Mouse (Mus musculus) hindbrain, embryonic 13.5 days (tissue): ENCODE measurements around the gene Igf1r. TPM values are rescaled to one million over a fixed set of nuclear protein-coding genes. Genes with fewer than 3 reads are reported as not detected.

Experiments used
- ATAC-seq: fragments of 200-750 bp; cut with Nextera tagmentation; 2 replicates; pipeline ENCODE4 v1.8.0; 2017; ENCODE audit warnings: moderate TSS enrichment; ENCODE audit not compliant: low FRiP score
- H3K27ac ChIP-seq: fragments of 300-500 bp; sonication (generic); 2 replicates; pipeline ENCODE4 v1.5.1; 2015; ENCODE audit warnings: inconsistent platforms, mild to moderate bottlenecking, moderate library complexity
- H3K27me3 ChIP-seq: fragments of 300-500 bp; sonication (generic); 2 replicates; pipeline ENCODE4 v1.6.1; 2015; ENCODE audit warnings: mild to moderate bottlenecking, inconsistent platforms
- H3K36me3 ChIP-seq: fragments of 300-500 bp; sonication (generic); 2 replicates; pipeline ENCODE4 v1.6.1; 2015; ENCODE audit warnings: mild to moderate bottlenecking, inconsistent platforms
- H3K4me1 ChIP-seq: fragments of 300-500 bp; sonication (generic); replicated peaks from 2 replicates; pipeline ENCODE4 v1.6.1; 2015; ENCODE audit warnings: inconsistent platforms
- H3K4me2 ChIP-seq: fragments of 300-500 bp; sonication (generic); 2 replicates; pipeline ENCODE4 v1.6.1; 2015; ENCODE audit warnings: inconsistent platforms, mild to moderate bottlenecking, moderate library complexity
- H3K4me3 ChIP-seq: fragments of 300-500 bp; sonication (generic); 2 replicates; pipeline ENCODE4 v1.5.1; 2015; ENCODE audit warnings: mild to moderate bottlenecking, inconsistent platforms
- H3K9ac ChIP-seq: fragments of 300-500 bp; sonication (generic); 2 replicates; pipeline ENCODE4 v1.6.1; 2015; ENCODE audit warnings: mild to moderate bottlenecking, inconsistent platforms
- H3K9me3 ChIP-seq: fragments of 300-500 bp; sonication (generic); 2 replicates; pipeline ENCODE4 v1.6.1; 2016; ENCODE audit warnings: inconsistent platforms
- WGBS: fragments of 180-500 bp; shearing (Covaris S2); methylation state at CpG from one replicate; pipeline ENCODE4 v1.1.7; 2015; 5-methylcytosine and 5-hydroxymethylcytosine counted together
- polyA plus RNA-seq: library from polyadenylated mRNA; unstranded; fragments of >200 nt; fragmentation: Nextera tagmentation; extraction: Ambion mirVana; gene quantifications from 2 replicates; pipeline ENCODE4 v1.2.1, GENCODE M21; 2015

Igf1r gene
- polyA plus RNA-seq, 1 experiment from 2014 or later = 26.8 TPM

DNA sequence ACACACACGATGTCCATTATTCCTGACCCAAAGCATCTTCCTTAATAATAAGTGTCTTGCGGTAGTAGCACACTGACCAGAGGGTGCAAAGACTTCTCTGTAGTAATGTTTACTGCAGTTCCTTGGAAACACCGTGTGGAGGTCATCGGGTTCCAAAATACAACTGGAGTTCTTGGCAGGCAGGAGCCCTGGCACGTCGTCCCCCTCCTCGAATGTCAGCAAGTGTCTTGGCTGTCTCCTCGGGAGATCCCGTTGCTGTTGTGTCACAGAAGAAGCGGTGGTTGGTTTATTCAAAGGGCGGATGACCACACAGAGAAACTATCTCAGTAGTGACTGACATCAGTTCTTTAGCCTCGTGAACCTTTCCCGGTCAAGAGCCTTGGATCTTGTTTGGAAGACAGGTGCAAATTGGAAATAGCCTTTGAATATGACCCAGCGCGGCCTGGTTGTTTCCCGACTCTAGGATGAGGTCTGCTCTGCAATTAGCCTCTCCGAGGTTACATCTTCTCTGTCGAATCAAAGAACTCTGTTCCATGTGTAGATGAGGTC lies 263.0 kb downstream of the Igf1r start:
- 94% methylated on average over 18 of the region's 18 CpGs for WGBS
- Histone ChIP-seq H3K27me3 (no peaks in the 10 kb centered on the region), H3K4me3 (no peak overlapping the region), H3K4me1 (no peaks in the 10 kb centered on the region), H3K4me2 (no peak overlapping the region), H3K9me3 (no peaks in the 10 kb centered on the region), H3K9ac (no peak overlapping the region), H3K36me3 (peaks cover 91% of the 10 kb centered on the region), H3K27ac (no peak overlapping the region)
- no peak for ATAC-seq

DNA sequence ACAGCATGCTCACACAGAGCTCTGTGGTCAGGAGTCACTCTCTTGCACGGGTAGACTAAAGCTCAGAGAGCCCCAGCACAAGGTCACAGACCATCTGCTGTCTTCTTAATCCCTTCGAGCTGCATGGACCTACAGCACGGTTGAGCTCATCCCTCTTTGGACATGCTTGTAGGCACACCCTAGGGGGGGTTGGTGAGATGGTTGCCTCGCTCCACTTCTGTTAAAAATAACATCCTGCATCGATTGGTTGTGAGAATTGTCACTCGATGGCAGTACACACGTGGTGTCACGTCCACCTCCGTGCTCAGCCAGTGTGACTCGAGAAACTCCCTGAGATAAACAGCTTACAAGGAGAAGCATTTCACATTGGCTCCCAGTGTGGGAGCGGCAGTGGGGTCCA lies 266.3 kb downstream of the Igf1r start:
- H3K27ac ChIP-seq = no peak overlapping the region
- peaks cover 15% of the 10 kb centered on the region for H3K4me1 ChIP-seq
- peaks cover 87% of the 10 kb centered on the region for H3K36me3 ChIP-seq
- no peaks in the 10 kb centered on the region for H3K27me3 ChIP-seq
- H3K4me2 ChIP-seq = no peak overlapping the region
- ATAC-seq = no peak
- H3K9ac ChIP-seq = no peak overlapping the region
- no peak overlapping the region for H3K4me3 ChIP-seq
- 95% methylated on average over 11 of the region's 11 CpGs for WGBS
- no peaks in the 10 kb centered on the region for H3K9me3 ChIP-seq

DNA sequence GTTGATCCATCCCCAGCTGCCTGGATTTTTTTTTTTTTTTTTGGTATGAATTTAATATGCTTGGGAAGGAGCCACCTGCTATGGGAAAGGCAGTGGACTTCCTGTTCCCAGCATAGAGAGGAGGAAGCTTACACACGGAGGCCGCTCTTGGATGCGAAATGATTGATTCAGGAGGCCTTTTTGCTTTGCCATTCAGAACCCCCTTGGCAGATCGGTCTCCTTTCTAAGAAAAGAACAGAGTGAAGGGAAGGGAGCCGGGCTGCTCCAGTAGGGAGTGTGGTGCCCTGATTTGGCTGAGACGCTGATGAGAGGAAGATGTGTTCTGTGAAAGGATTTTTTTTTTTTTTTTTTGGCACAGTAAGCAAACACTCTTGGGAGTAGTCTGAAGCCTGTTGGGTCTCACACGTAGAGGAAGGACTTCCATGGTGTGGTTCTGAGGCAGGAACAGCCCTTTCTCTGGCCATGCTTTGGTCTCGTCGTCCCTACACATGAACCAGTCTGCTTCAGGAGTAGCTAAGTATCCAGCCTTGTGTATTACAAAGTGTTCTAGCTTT lies 269.1 kb downstream of the Igf1r start:
- Histone ChIP-seq H3K36me3 (peaks cover 86% of the 10 kb centered on the region), H3K9me3 (no peaks in the 10 kb centered on the region), H3K4me1 (peaks cover 19% of the 10 kb centered on the region), H3K27me3 (no peaks in the 10 kb centered on the region), H3K4me2 (no peak overlapping the region), H3K4me3 (no peak overlapping the region), H3K9ac (no peak overlapping the region), H3K27ac (0 out of 2 replicates have a peak overlapping the region, but pooled peaks have one; percentile 31)
- 76% methylated on average over 9 of the region's 9 CpGs for WGBS
- no peak for ATAC-seq

DNA sequence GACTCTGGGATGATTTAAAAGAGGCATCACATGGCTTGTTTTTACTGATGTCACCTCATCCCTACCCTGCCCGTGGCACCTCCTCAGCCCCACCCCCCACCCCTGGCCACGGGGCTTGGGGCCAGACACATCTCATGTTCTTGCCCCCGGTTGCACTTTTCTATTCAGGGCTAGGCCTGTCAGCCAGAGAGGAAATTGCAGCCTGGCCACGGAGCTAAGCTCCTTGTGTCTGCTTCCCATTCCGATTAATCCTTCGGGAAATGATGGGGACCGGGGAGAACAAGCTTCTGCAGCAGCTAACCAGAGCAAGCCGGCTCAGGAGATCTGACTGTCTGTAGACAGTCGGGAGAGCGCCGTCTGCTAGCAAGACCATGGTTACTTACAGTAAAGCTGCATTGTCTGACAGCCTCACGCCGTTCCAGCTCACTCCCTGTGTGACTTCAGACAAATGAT lies 270.8 kb downstream of the Igf1r start:
- peaks cover 22% of the 10 kb centered on the region for H3K4me1 ChIP-seq
- no peak overlapping the region for H3K4me3 ChIP-seq
- H3K36me3 ChIP-seq = peaks cover 76% of the 10 kb centered on the region
- no peak overlapping the region for H3K4me2 ChIP-seq
- 52% methylated on average over 13 of the region's 13 CpGs for WGBS
- H3K27me3 ChIP-seq = no peaks in the 10 kb centered on the region
- ATAC-seq = peak; percentile 68
- no peaks in the 10 kb centered on the region for H3K9me3 ChIP-seq
- H3K27ac ChIP-seq = peak overlapping the region; percentile 87
- H3K9ac ChIP-seq = peak overlapping the region; percentile 49; the same call in 1 of the 2 replicates

DNA sequence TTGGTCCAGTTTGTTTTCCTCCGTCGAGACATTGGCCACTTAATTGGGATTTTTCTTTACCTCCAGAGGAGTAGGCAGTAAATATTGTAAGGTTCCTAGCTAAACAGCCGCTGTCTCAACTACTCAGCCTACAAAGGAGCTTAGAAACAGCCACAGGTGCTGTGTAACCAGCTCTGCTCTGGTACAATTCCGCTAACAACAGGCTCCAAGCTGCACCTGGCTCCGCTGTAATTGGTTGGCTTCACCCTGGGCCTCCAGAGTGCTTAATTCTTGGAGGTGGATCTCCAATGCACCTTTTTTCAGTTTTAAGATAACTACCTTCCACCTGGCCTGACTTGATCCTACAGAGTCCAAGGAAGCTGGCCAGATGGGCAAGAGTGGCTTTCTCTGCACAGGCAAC lies 271.4 kb downstream of the Igf1r start:
- no peak overlapping the region for H3K9ac ChIP-seq
- peaks cover 70% of the 10 kb centered on the region for H3K36me3 ChIP-seq
- H3K27me3 ChIP-seq = no peaks in the 10 kb centered on the region
- H3K4me1 ChIP-seq = peaks cover 25% of the 10 kb centered on the region
- H3K9me3 ChIP-seq = no peaks in the 10 kb centered on the region
- WGBS = 96% methylated on average over 5 of the region's 5 CpGs
- H3K4me2 ChIP-seq = no peak overlapping the region
- ATAC-seq = no peak
- peak overlapping the region; percentile 87 for H3K27ac ChIP-seq
- no peak overlapping the region for H3K4me3 ChIP-seq

DNA sequence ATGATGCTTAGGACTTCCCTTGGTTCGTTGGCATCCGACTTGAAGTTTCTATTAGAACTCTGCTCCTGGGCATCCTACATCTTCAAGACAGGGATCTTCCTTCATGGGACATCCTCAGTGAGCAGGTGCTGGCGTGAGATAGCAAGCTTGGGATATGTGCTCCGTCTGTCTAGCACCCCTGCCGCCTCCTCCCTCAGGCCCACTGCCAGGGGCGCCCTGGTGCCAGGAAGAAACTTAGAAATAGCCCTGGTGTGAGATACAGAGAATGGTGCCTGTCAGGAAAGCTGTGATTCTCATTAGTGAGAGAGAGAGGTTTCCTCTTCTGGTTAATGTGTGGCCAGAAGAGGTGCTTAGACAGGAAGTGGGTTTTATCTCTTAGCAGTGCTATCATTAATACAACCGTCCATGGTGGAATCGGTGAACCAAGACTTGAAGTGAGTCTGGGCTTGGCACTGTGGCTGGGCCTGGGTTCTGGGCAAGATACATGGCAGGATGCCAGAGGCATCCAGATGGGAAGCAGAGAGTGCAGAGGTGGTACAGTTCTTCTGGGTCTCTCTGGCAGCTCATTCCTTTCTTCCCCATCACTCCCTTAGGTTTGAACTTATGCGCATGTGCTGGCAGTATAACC lies 272.9 kb downstream of the Igf1r start:
- WGBS = 92% methylated on average over 9 of the region's 9 CpGs
- Histone ChIP-seq H3K9me3 (no peaks in the 10 kb centered on the region), H3K36me3 (peaks cover 61% of the 10 kb centered on the region)

DNA sequence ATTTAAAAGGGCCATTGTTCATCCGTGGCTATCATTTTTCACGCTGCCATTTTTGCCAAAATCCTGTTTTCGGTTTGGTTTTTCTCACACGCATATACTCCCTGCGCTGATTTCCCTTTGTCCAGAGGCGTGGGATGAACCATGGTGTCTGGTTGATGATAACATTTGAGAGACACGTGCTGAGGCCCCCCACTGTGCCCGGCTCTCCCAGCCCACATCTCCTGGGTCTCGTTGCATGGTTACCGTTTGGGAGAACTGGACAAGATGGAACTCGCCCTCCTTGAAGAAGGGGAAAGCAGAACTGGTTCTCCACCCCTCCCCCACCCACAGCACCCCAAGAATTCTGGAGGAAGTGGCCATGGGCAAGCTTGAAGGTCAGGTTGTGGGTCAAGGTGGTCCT lies 274.4 kb downstream of the Igf1r start:
- H3K36me3 ChIP-seq = peaks cover 61% of the 10 kb centered on the region
- no peak overlapping the region for H3K9ac ChIP-seq
- no peak overlapping the region for H3K27ac ChIP-seq
- H3K4me1 ChIP-seq = peaks cover 25% of the 10 kb centered on the region
- no peak for ATAC-seq
- H3K4me3 ChIP-seq = no peak overlapping the region
- H3K4me2 ChIP-seq = no peak overlapping the region
- WGBS = 76% methylated on average over 11 of the region's 11 CpGs
- H3K9me3 ChIP-seq = no peaks in the 10 kb centered on the region
- no peaks in the 10 kb centered on the region for H3K27me3 ChIP-seq

More for the DNA sequence above, 272.9 kb downstream of the Igf1r start:
- Histone ChIP-seq H3K4me1 (peaks cover 25% of the 10 kb centered on the region), H3K27me3 (no peaks in the 10 kb centered on the region), H3K9ac (no peak overlapping the region), H3K4me3 (no peak overlapping the region), H3K4me2 (no peak overlapping the region), H3K27ac (no peak overlapping the region)
- ATAC-seq = no peak

DNA sequence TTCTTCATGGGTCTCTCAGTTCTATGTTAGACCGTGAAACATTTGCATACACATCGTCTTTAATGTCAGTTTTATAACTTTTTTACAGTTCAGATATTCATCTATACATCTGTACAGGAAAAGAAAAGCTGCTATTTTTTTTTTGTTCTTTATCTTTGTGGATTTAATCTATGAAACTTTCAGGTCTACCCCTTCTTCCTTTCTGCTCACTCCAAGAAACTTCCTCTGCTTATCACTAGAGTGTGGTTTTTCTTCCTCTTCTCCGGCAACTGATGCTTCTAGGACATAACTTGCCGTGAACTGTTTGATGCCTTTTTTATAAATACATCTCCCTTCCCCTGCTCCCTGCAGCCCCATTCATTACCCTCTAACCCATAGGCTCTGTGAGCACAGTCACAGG lies 275.0 kb downstream of the Igf1r start:
- H3K36me3 ChIP-seq = peaks cover 55% of the 10 kb centered on the region
- no peak for ATAC-seq
- no peak overlapping the region for H3K4me2 ChIP-seq
- 85% methylated on average over 4 of the region's 4 CpGs for WGBS
- H3K27ac ChIP-seq = no peak overlapping the region
- no peaks in the 10 kb centered on the region for H3K27me3 ChIP-seq
- H3K4me3 ChIP-seq = no peak overlapping the region
- peaks cover 21% of the 10 kb centered on the region for H3K4me1 ChIP-seq
- H3K9ac ChIP-seq = no peak overlapping the region
- H3K9me3 ChIP-seq = no peaks in the 10 kb centered on the region

DNA sequence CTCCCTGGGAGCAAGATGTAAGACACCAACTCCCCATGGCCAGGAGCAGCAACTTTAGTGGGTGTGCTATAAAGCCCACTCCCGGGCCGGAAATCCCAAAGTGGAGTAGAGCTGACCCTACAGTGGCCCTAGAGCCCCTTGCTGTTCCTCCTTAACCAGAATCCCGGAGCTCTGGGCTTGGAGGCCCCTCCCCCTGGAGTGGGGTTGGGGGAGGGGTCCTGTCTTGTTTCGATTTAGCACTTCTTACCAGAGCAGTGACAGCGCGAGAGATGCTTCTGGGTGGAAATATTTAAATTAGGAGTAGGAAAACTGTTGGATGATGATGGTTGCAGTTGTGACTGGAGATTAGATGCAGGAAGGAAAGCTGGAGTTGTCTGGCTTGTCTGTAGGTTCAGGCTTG lies 275.9 kb downstream of the Igf1r start:
- Histone ChIP-seq H3K36me3 (peaks cover 51% of the 10 kb centered on the region), H3K4me1 (peaks cover 14% of the 10 kb centered on the region)
- 36% methylated on average over 6 of the region's 6 CpGs for WGBS

DNA sequence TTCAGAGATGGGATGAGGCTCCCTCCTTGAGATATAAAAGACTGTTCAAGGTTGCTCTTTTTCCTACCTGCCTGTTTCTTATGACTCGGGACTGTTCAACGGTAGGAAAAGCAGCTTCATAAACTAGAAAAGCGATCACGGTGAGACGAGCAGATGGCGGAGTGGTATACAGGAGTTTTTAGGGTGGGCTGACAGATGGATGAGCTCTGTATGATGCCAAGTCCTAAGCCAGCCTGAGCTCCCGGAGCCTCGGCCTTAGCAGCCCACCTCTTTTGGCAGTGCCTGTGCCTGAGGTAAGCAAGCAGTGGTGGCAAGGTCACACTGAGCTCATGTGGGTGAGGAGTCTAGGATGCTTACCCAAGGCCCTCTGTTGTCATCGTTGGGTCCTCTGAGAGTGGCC lies 278.2 kb downstream of the Igf1r start:
- 93% methylated on average over 9 of the region's 9 CpGs for WGBS

More for the DNA sequence above, 275.9 kb downstream of the Igf1r start:
- no peak for ATAC-seq
- no peaks in the 10 kb centered on the region for H3K9me3 ChIP-seq
- H3K4me2 ChIP-seq = no peak overlapping the region
- no peak overlapping the region for H3K9ac ChIP-seq
- H3K27me3 ChIP-seq = no peaks in the 10 kb centered on the region
- H3K4me3 ChIP-seq = no peak overlapping the region
- 0 out of 2 replicates have a peak overlapping the region, but pooled peaks have one; percentile 18 for H3K27ac ChIP-seq

DNA sequence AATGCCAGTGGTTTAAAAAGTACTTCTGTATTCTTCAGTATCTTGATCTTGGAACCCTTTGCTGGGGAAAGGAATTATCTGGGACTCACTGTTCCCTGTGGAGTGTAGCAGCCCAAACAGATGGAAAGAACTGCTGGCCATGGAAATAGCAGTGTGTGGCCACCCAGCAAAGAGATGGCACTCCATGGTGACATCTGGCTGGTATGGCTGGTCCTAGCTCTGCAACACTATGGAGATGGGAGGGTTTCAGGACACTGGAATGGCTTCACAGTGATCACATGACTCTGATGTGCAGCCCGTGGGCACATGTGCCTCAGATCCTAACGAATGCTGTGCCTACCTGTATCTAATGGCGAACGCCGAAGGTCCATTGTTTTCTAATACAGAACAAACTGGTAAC lies 279.9 kb downstream of the Igf1r start:
- Histone ChIP-seq H3K27me3 (no peaks in the 10 kb centered on the region), H3K36me3 (peaks cover 16% of the 10 kb centered on the region), H3K9me3 (no peaks in the 10 kb centered on the region), H3K4me2 (no peak overlapping the region), H3K4me3 (no peak overlapping the region), H3K4me1 (peaks cover 16% of the 10 kb centered on the region), H3K27ac (no peak overlapping the region), H3K9ac (no peak overlapping the region)
- WGBS = 87% methylated on average over 5 of the region's 5 CpGs
- ATAC-seq = no peak

More for the DNA sequence above, 278.2 kb downstream of the Igf1r start:
- Histone ChIP-seq H3K4me2 (no peak overlapping the region), H3K27me3 (no peaks in the 10 kb centered on the region), H3K36me3 (peaks cover 30% of the 10 kb centered on the region), H3K4me1 (peaks cover 20% of the 10 kb centered on the region), H3K27ac (no peak overlapping the region), H3K9ac (no peak overlapping the region), H3K4me3 (no peak overlapping the region), H3K9me3 (no peaks in the 10 kb centered on the region)
- no peak for ATAC-seq

DNA sequence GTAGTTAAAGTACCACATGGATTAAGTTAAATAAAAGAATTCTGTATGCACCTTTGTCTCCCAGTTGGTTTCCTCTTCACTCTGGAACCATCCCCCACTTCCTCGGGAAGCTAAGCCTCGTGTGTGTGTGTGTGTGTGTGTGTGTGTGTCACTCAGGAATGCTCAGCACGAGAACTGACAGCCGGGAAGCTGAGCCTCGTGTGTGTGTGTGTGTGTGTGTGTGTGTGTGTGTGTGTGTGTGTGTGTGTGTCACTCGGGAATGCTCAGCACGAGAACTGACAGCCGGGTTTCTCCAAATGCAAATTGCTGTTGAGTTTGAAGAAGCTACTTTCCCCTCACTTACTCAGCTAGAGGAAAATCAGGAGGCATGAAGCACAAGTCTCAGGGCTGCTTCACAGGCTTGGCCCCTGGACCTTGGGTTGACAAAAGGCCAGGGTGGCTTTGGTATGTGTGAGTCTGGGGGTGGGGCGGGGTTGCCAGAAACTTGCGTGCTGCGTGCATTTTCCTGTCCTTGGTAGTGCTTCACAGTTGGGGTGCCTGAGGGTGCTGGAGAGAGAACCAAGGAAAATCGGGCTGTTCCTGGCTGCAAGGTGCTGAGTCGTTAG lies 281.1 kb downstream of the Igf1r start:
- Histone ChIP-seq H3K4me3 (no peak overlapping the region), H3K9me3 (no peaks in the 10 kb centered on the region), H3K4me1 (peaks cover 10% of the 10 kb centered on the region; the same call in 1 of the 2 replicates), H3K27ac (no peak overlapping the region), H3K27me3 (no peaks in the 10 kb centered on the region), H3K36me3 (peaks cover 16% of the 10 kb centered on the region), H3K9ac (no peak overlapping the region), H3K4me2 (no peak overlapping the region)
- 27% methylated on average over 13 of the region's 13 CpGs for WGBS
- no peak for ATAC-seq
